ENCODE assay signal across 11 mouse cellular contexts in genomic region chr14:48661646-48662567, GRCm38 (mm10). TPM values are rescaled to one million over a fixed set of nuclear protein-coding genes. Genes with fewer than 3 reads are reported as not detected.
DNase-seq lines count a peak whose midpoint lies in the region; ATAC-seq lines count a peak whose summit lies in the region.
"Had no signal": no experiment of that assay in that cellular context is flagged by ENCODE, and none has a peak within 500 bp of the region (broad histone marks: within the 10 kb centered on the region; RNA-seq: fewer than 3 reads in every experiment).

No protein-coding gene starts in this region.

- H3K9me3 ChIP-seq in heart, embryonic 10.5 days = no peaks in the 10 kb centered on the region
- no peaks in the 10 kb centered on the region for H3K9me3 ChIP-seq in embryonic facial prominence, embryonic 10.5 days
- no peaks in the 10 kb centered on the region for H3K9me3 ChIP-seq in hindbrain, embryonic 11.5 days (ENCODE audit: control insufficient read depth, low read length)
- H3K9me3 ChIP-seq in midbrain, embryonic 16.5 days (replicated peaks; ENCODE audit: control insufficient read depth, low read length, poor library complexity, severe bottlenecking) = no peaks in the 10 kb centered on the region
- H3K9me3 ChIP-seq: liver, embryonic 12.5 days had no signal

- peaks cover 99% of the 10 kb centered on the region for H3K27me3 ChIP-seq in heart, embryonic 10.5 days (ENCODE audit: insufficient read depth, poor library complexity, severe bottlenecking)
- H3K27me3 ChIP-seq in embryonic facial prominence, embryonic 10.5 days (replicated peaks; ENCODE audit: low read depth, poor library complexity, severe bottlenecking) = peaks cover 100% of the 10 kb centered on the region
- H3K27me3 ChIP-seq in hindbrain, embryonic 11.5 days (ENCODE audit: control insufficient read depth, insufficient read depth, low read length) = peaks cover 84% of the 10 kb centered on the region
- peaks cover 15% of the 10 kb centered on the region for H3K27me3 ChIP-seq in midbrain, embryonic 16.5 days (ENCODE audit: control insufficient read depth, insufficient read depth, low read depth, low read length)

- DNase-seq in heart, embryonic 10.5 days (ENCODE audit: low spot score) = no peak
- no peak for DNase-seq in heart, postnatal 10 days
- peak; percentile 51 for DNase-seq in embryonic facial prominence, embryonic 10.5 days (ENCODE audit: low spot score)
- peak; percentile 56 for DNase-seq in hindbrain, embryonic 11.5 days (ENCODE audit: low spot score)
- no peak for DNase-seq in layer of hippocampus, postnatal 10 days (ENCODE audit: low spot score in 2 of 2)
- DNase-seq in frontal cortex, postnatal 14 days (ENCODE audit: low spot score in 2 of 2) = no peak
- DNase-seq in lung, postnatal 10 days = no peak
- DNase-seq: gastrocnemius, postnatal 36 days had no signal

- H3K9ac ChIP-seq in hindbrain, embryonic 11.5 days (ENCODE audit: low read depth, low read length) = no peak overlapping the region
- peak overlapping the region; percentile 61 for H3K9ac ChIP-seq in midbrain, embryonic 16.5 days (ENCODE audit: low read depth, low read length)
- H3K9ac ChIP-seq: liver, embryonic 12.5 days had no signal

- H3K36me3 ChIP-seq in heart, embryonic 10.5 days = no peaks in the 10 kb centered on the region
- no peaks in the 10 kb centered on the region for H3K36me3 ChIP-seq in embryonic facial prominence, embryonic 10.5 days (replicated peaks)
- H3K36me3 ChIP-seq in hindbrain, embryonic 11.5 days (ENCODE audit: control insufficient read depth, insufficient read depth, low read length) = no peaks in the 10 kb centered on the region
- no peaks in the 10 kb centered on the region for H3K36me3 ChIP-seq in midbrain, embryonic 16.5 days (ENCODE audit: control insufficient read depth, insufficient read depth, low read length)
- H3K36me3 ChIP-seq: liver, embryonic 12.5 days had no signal

- ATAC-seq in hindbrain, embryonic 11.5 days (ENCODE audit: low FRiP score) = no peak
- no peak for ATAC-seq in midbrain, embryonic 16.5 days
- ATAC-seq: liver, embryonic 12.5 days had no signal

- peak overlapping the region; percentile 38 for H3K4me3 ChIP-seq in heart, embryonic 10.5 days
- H3K4me3 ChIP-seq in embryonic facial prominence, embryonic 10.5 days = peak overlapping the region; percentile 54
- H3K4me3 ChIP-seq in hindbrain, embryonic 11.5 days (ENCODE audit: low read depth, low read length) = no peak overlapping the region
- peak overlapping the region; percentile 38 for H3K4me3 ChIP-seq in midbrain, embryonic 16.5 days (ENCODE audit: low read depth, low read length)
- H3K4me3 ChIP-seq: liver, embryonic 12.5 days; megakaryocyte, embryonic 14.5 days had no signal

- peaks cover 20% of the 10 kb centered on the region for H3K4me1 ChIP-seq in heart, embryonic 10.5 days
- peaks cover 27% of the 10 kb centered on the region for H3K4me1 ChIP-seq in embryonic facial prominence, embryonic 10.5 days
- peaks cover 4% of the 10 kb centered on the region; the same call in 1 of the 2 replicates for H3K4me1 ChIP-seq in hindbrain, embryonic 11.5 days (replicated peaks; ENCODE audit: control insufficient read depth, insufficient read depth, low read length)
- peaks cover 4% of the 10 kb centered on the region; the same call in 1 of the 2 replicates for H3K4me1 ChIP-seq in midbrain, embryonic 16.5 days (ENCODE audit: control insufficient read depth, insufficient read depth, low read length)

- intact Hi-C loops in heart, postnatal 10 days (cut with DNase I) = loop anchor here (5.0 kb wide), 1 partner anchor 215 kb away; the partner anchor contains the start of gene Tmem260

- 4% methylated on average over 38 of the region's 38 CpGs for WGBS in heart, embryonic 10.5 days
- WGBS in embryonic facial prominence, embryonic 10.5 days = 7% methylated on average over 38 of the region's 38 CpGs
- WGBS in hindbrain, embryonic 11.5 days = 6% methylated on average over 38 of the region's 38 CpGs
- WGBS in midbrain, embryonic 16.5 days = 4% methylated on average over 38 of the region's 38 CpGs

- H3K27ac ChIP-seq in heart, embryonic 10.5 days = no peak overlapping the region
- peak overlapping the region; percentile 70 for H3K27ac ChIP-seq in embryonic facial prominence, embryonic 10.5 days (replicated peaks)
- H3K27ac ChIP-seq in hindbrain, embryonic 11.5 days (ENCODE audit: low read depth, low read length) = no peak overlapping the region
- H3K27ac ChIP-seq in midbrain, embryonic 16.5 days (ENCODE audit: low read length) = peak overlapping the region; percentile 71
- H3K27ac ChIP-seq: liver, embryonic 12.5 days had no signal

- no peak overlapping the region for H3K4me2 ChIP-seq in hindbrain, embryonic 11.5 days (replicated peaks; ENCODE audit: low read depth, low read length)
- peak overlapping the region; percentile 52 for H3K4me2 ChIP-seq in midbrain, embryonic 16.5 days (ENCODE audit: low read length)
- H3K4me2 ChIP-seq: liver, embryonic 12.5 days had no signal

RNA-seq across cellular contexts. Expression of gene Otx2, which starts 11.7 kb away (rescaled TPM):
- polyA plus RNA-seq in heart, embryonic 10.5 days (2016; fragmentation: Nextera tagmentation; extraction: Ambion mirVana) = 0.20 and 0.57 TPM in 2 replicates
- total RNA-seq in heart, postnatal 10 days (2021) = not detected
- 12.8 and 15.2 TPM in 2 replicates for polyA plus RNA-seq in embryonic facial prominence, embryonic 10.5 days (2016; fragmentation: Nextera tagmentation; extraction: Ambion mirVana)
- polyA plus RNA-seq in hindbrain, embryonic 11.5 days (2014; fragmentation: Nextera tagmentation; extraction: Ambion mirVana) = 13.9 TPM in 2 replicates
- polyA plus RNA-seq in midbrain, embryonic 16.5 days (2015; fragmentation: Nextera tagmentation; extraction: Ambion mirVana) = 69.3 and 79.5 TPM in 2 replicates
- total RNA-seq in layer of hippocampus, postnatal 10 days (2021) = 1 to 10 TPM in 1 of 2 experiments, under 1 TPM in 1; 0.74 to 3.1 TPM
- total RNA-seq: gastrocnemius, postnatal 36 days had no signal
- polyA plus RNA-seq: liver, embryonic 12.5 days had no signal

Comparison
In these comparisons a context has a peak if more than half of its experiments do, and no peak if none do; other contexts are left out.
1. DNase-seq: peak in embryonic facial prominence, embryonic 10.5 days (single experiment) and hindbrain, embryonic 11.5 days (single experiment); none in heart, embryonic 10.5 days (single experiment), heart, postnatal 10 days (0 of 2), layer of hippocampus, postnatal 10 days (0 of 2), frontal cortex, postnatal 14 days (0 of 2) and lung, postnatal 10 days (single experiment).
2. H3K27ac ChIP-seq: peak in embryonic facial prominence, embryonic 10.5 days (single experiment) and midbrain, embryonic 16.5 days (single experiment); none in heart, embryonic 10.5 days (single experiment) and hindbrain, embryonic 11.5 days (single experiment).